Mouse (Mus musculus) MEL (cell line): ENCODE measurements around the gene Ncam2. TPM values are rescaled to one million over a fixed set of nuclear protein-coding genes. Genes with fewer than 3 reads are reported as not detected.
A peak's percentile ranks its signal among the peaks of the same experiment; 100 is the strongest.

ENCODE experiments used
- DNase-seq: peaks from one replicate; pipeline ENCODE4 v3.0.0; 2011; ENCODE audit warnings: low read depth, low spot score
- H3K27ac ChIP-seq: 2 replicates; pipeline ENCODE4 v1.5.1; 2012; ENCODE audit warnings: low read depth, mild to moderate bottlenecking, control low read depth, low read length, moderate library complexity; ENCODE audit not compliant: control insufficient read depth
- H3K27me3 ChIP-seq, 2 experiments: fragments of 150-350 bp in 1 of 2; sonication (generic) in 1 of 2; 2 replicates each; pipeline ENCODE4 v1.6.1; 2012; ENCODE audit warnings: low read length in 2 of 2, mild to moderate bottlenecking in 2 of 2, improper control_type of control experiment in 1 of 2, moderate library complexity in 1 of 2; ENCODE audit not compliant: insufficient read depth in 2 of 2, control insufficient read depth in 1 of 2
- H3K36me3 ChIP-seq, 2 experiments: 2 replicates each; pipeline ENCODE4 v1.6.1; 2012 to 2014; ENCODE audit warnings: low read length in 2 of 2, improper control_type of control experiment in 1 of 2, inconsistent platforms in 1 of 2, mild to moderate bottlenecking in 1 of 2; ENCODE audit not compliant: insufficient read depth in 2 of 2, control insufficient read depth in 1 of 2
- H3K4me1 ChIP-seq, 2 experiments: fragments of 150-350 bp in 1 of 2; sonication (generic) in 1 of 2; 2 replicates each; pipeline ENCODE4 v1.6.1; 2012; ENCODE audit warnings: low read length in 2 of 2, improper control_type of control experiment in 1 of 2, mild to moderate bottlenecking in 1 of 2; ENCODE audit not compliant: insufficient read depth in 2 of 2, control insufficient read depth in 1 of 2
- H3K4me3 ChIP-seq, 2 experiments: fragments of 150-350 bp in 1 of 2; sonication (generic) in 1 of 2; 2 replicates each; pipeline ENCODE4 v1.5.1; 2012; ENCODE audit warnings: low read depth in 2 of 2, low read length in 2 of 2, mild to moderate bottlenecking in 2 of 2, moderate library complexity in 2 of 2, control low read depth in 1 of 2, improper control_type of control experiment in 1 of 2; ENCODE audit not compliant: control insufficient read depth in 1 of 2, insufficient read depth in 1 of 2
- H3K79me2 ChIP-seq: 2 replicates; pipeline ENCODE4 v1.6.1; 2012; ENCODE audit warnings: mild to moderate bottlenecking, low read length, moderate library complexity; ENCODE audit not compliant: control insufficient read depth, poor library complexity, insufficient read depth
- H3K9ac ChIP-seq: 2 replicates; pipeline ENCODE4 v1.6.1; 2012; ENCODE audit warnings: low read depth, mild to moderate bottlenecking, control low read depth, low read length, moderate library complexity; ENCODE audit not compliant: control insufficient read depth, poor library complexity, severe bottlenecking
- H3K9me3 ChIP-seq: fragments of 150-350 bp; sonication (generic); replicated peaks from 2 replicates; pipeline ENCODE4 v1.6.1; 2012; ENCODE audit warnings: mild to moderate bottlenecking, low read length, improper control_type of control experiment, moderate library complexity; ENCODE audit not compliant: insufficient read depth
- CTCF ChIP-seq, 3 experiments: IDR thresholded peaks in 2 of 3; conservative IDR thresholded peaks in 1 of 3; 2 replicates each; pipeline ENCODE4 v1.5.1; 2011 to 2012; ENCODE audit warnings: low read length in 3 of 3, low read depth in 2 of 3, mild to moderate bottlenecking in 2 of 3, improper control_type of control experiment in 1 of 3, inconsistent platforms in 1 of 3, mixed read lengths in 1 of 3, moderate library complexity in 1 of 3; ENCODE audit not compliant: control insufficient read depth in 1 of 3, insufficient read depth in 1 of 3, poor library complexity in 1 of 3, severe bottlenecking in 1 of 3
- E2F4 ChIP-seq: IDR thresholded peaks from 2 replicates; pipeline ENCODE4 v1.6.1; 2011; ENCODE audit warnings: low read depth, low read length, improper control_type of control experiment, borderline replicate concordance
- EP300 ChIP-seq, 2 experiments: IDR thresholded peaks; 2 replicates each; pipeline ENCODE4 v1.6.1; 2011; ENCODE audit warnings: improper control_type of control experiment in 2 of 2, low read length in 2 of 2, low read depth in 1 of 2, mild to moderate bottlenecking in 1 of 2
- HCFC1 ChIP-seq: IDR thresholded peaks from 2 replicates; pipeline ENCODE4 v1.6.1; 2012; ENCODE audit warnings: low read depth, mild to moderate bottlenecking, inconsistent platforms, low read length, improper control_type of control experiment, moderate library complexity
- JUND ChIP-seq: IDR thresholded peaks from 2 replicates; pipeline ENCODE4 v1.6.1; 2011; ENCODE audit warnings: low read depth, mild to moderate bottlenecking, improper control_type of control experiment, low read length
- MAFK ChIP-seq: IDR thresholded peaks from 2 replicates; pipeline ENCODE4 v1.6.1; 2011; ENCODE audit warnings: low read depth, mild to moderate bottlenecking, low read length, improper control_type of control experiment, borderline replicate concordance
- MXI1 ChIP-seq: IDR thresholded peaks from 2 replicates; pipeline ENCODE4 v1.6.1; 2011; ENCODE audit warnings: mild to moderate bottlenecking, low read depth, low read length, improper control_type of control experiment
- MYB ChIP-seq: IDR thresholded peaks from 2 replicates; pipeline ENCODE4 v1.6.1; 2011; ENCODE audit warnings: mild to moderate bottlenecking, low read depth, low read length, improper control_type of control experiment
- POLR2AphosphoS2 ChIP-seq: IDR thresholded peaks from 2 replicates; pipeline ENCODE4 v1.6.1; 2011; ENCODE audit warnings: low read length, improper control_type of control experiment
- RAD21 ChIP-seq: IDR thresholded peaks from 2 replicates; pipeline ENCODE4 v1.6.1; 2011; ENCODE audit warnings: mild to moderate bottlenecking, low read depth, low read length, improper control_type of control experiment
- SMC3 ChIP-seq: IDR thresholded peaks from 2 replicates; pipeline ENCODE4 v1.6.1; 2011; ENCODE audit warnings: low read depth, low read length, improper control_type of control experiment
- TAL1 ChIP-seq: IDR thresholded peaks from 2 replicates; pipeline ENCODE4 v1.6.1; 2012; ENCODE audit warnings: mild to moderate bottlenecking, inconsistent platforms, low read length, moderate library complexity, mixed read lengths
- TBP ChIP-seq: IDR thresholded peaks from 2 replicates; pipeline ENCODE4 v1.8.0; 2011; ENCODE audit warnings: low read depth, low read length, improper control_type of control experiment
- UBTF ChIP-seq: IDR thresholded peaks from 2 replicates; pipeline ENCODE4 v1.6.1; 2012; ENCODE audit warnings: low read depth, mild to moderate bottlenecking, inconsistent platforms, low read length, improper control_type of control experiment, moderate library complexity, borderline replicate concordance; ENCODE audit not compliant: insufficient read depth
- USF1 ChIP-seq: IDR thresholded peaks from 2 replicates; pipeline ENCODE4 v1.6.1; 2014; ENCODE audit warnings: low read depth, mild to moderate bottlenecking, inconsistent platforms, low read length, improper control_type of control experiment, moderate library complexity
- ZC3H11A ChIP-seq: IDR thresholded peaks from 2 replicates; pipeline ENCODE4 v1.6.1; 2012; ENCODE audit warnings: low read depth, mild to moderate bottlenecking, inconsistent platforms, low read length, improper control_type of control experiment
- ZMIZ1 ChIP-seq: IDR thresholded peaks from 2 replicates; pipeline ENCODE4 v1.6.1; 2012; ENCODE audit warnings: low read depth, mild to moderate bottlenecking, inconsistent platforms, low read length, improper control_type of control experiment, moderate library complexity
- polyA plus RNA-seq, 2 experiments: library from polyadenylated mRNA; stranded (reverse) in 1 of 2; unstranded in 1 of 2; fragments of >175 nt in 1 of 2; fragments of >200 nt in 1 of 2; gene quantifications; 2 replicates each; pipeline versions ENCODE4 v1.2.1 to v1.2.4; 2012; ENCODE audit warnings: low replicate concordance in 2 of 2, low read depth in 1 of 2; ENCODE audit not compliant: insufficient read length in 2 of 2, insufficient read depth in 1 of 2, missing spikeins in 1 of 2
- total RNA-seq: library from RNA; depleted of rRNA; stranded (reverse); fragments of 300-350 nt; gene quantifications from 2 replicates; pipeline ENCODE4 v1.2.3, GENCODE M21; 2012

The Ncam2 gene
- total and polyA plus RNA-seq, 3 experiments, result not detected

DNA sequence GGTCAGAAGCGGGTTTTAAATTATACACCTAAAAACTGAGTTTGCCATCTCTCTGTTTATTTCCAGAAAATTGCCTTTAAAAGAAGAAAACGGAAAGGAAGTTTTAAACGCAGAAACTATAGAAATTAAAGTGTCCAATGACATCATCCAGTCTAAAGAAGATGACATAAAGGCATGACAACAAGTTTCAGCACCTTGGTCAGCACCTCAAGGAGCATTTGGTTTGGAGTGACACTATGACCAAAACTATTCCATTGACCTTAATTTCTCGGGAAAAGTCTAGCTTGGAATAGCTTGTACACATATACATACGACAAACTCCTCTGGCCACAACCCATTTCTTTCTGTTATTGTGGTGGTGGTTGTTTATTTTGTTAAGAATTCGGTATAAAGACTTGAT lies 422.8 kb downstream of the Ncam2 start:
- Histone ChIP-seq H3K4me1 (no peaks in the 10 kb centered on the region), H3K4me3 (no peak overlapping the region), H3K27ac (no peak overlapping the region), H3K27me3 (no peaks in the 10 kb centered on the region), H3K9ac (no peak overlapping the region), H3K9me3 (no peaks in the 10 kb centered on the region), H3K79me2 (no peaks in the 10 kb centered on the region), H3K36me3 (no peaks in the 10 kb centered on the region)
- TF ChIP-seq USF1, result no peak
- no peak for TF ChIP-seq JUND
- no peak for TF ChIP-seq SMC3
- no peak for TF ChIP-seq RAD21
- no peak for TF ChIP-seq HCFC1
- TF ChIP-seq ZMIZ1, result no peak
- TF ChIP-seq TBP, result no peak
- no peak for TF ChIP-seq E2F4
- no peak for TF ChIP-seq UBTF
- no peak for TF ChIP-seq MXI1
- TF ChIP-seq EP300 (IDR thresholded peaks at IDR 0.05; ENCODE audit: low read depth in 1 of 2, low read length in 2 of 2), result no peak
- TF ChIP-seq TAL1, result no peak
- TF ChIP-seq MAFK, result no peak
- peak; percentile 46 for DNase-seq

- H3K27ac ChIP-seq, result no peak overlapping the region
- H3K4me1 ChIP-seq, result no peaks in the 10 kb centered on the region
- TF ChIP-seq MYB (no peak), POLR2AphosphoS2 (no peak), TBP (no peak), ZC3H11A (no peak), ZMIZ1 (no peak), CTCF (IDR thresholded peaks at IDR 0.05 in 2 of 3, conservative IDR thresholded peaks at IDR 0.05 in 1 of 3; ENCODE audit: control insufficient read depth in 1 of 3, insufficient read depth in 1 of 3, low read depth in 2 of 3, low read length in 3 of 3, poor library complexity in 1 of 3, severe bottlenecking in 1 of 3) (no peak), SMC3 (no peak), JUND (no peak), UBTF (no peak)
- TF ChIP-seq, all 39 proteins: peak for 0
- Histone ChIP-seq H3K9ac (no peak overlapping the region), H3K9me3 (no peaks in the 10 kb centered on the region), H3K4me3 (no peak overlapping the region), H3K36me3 (no peaks in the 10 kb centered on the region), H3K79me2 (no peaks in the 10 kb centered on the region), H3K27me3 (no peaks in the 10 kb centered on the region)
- no peak for DNase-seq
These were observed 423.3 kb downstream of the Ncam2 start for GRCm38 (mm10) chr16:81623776-81624175.
